Mouse (Mus musculus) hindbrain, embryonic 13.5 days (tissue): ENCODE data around the gene Rtn2. TPM values are rescaled to one million over a fixed set of nuclear protein-coding genes. Genes with fewer than 3 reads are reported as not detected.
A peak's percentile ranks its signal among the peaks of the same experiment; 100 is the strongest.

Experiments
- ATAC-seq: fragments of 200-750 bp; cut with Nextera tagmentation; 2 replicates; pipeline ENCODE4 v1.8.0; 2017; ENCODE audit warnings: moderate TSS enrichment; ENCODE audit not compliant: low FRiP score
- H3K27ac ChIP-seq: fragments of 300-500 bp; sonication (generic); 2 replicates; pipeline ENCODE4 v1.5.1; 2015; ENCODE audit warnings: inconsistent platforms, mild to moderate bottlenecking, moderate library complexity
- H3K27me3 ChIP-seq: fragments of 300-500 bp; sonication (generic); 2 replicates; pipeline ENCODE4 v1.6.1; 2015; ENCODE audit warnings: mild to moderate bottlenecking, inconsistent platforms
- H3K36me3 ChIP-seq: fragments of 300-500 bp; sonication (generic); 2 replicates; pipeline ENCODE4 v1.6.1; 2015; ENCODE audit warnings: mild to moderate bottlenecking, inconsistent platforms
- H3K4me1 ChIP-seq: fragments of 300-500 bp; sonication (generic); replicated peaks from 2 replicates; pipeline ENCODE4 v1.6.1; 2015; ENCODE audit warnings: inconsistent platforms
- H3K4me2 ChIP-seq: fragments of 300-500 bp; sonication (generic); 2 replicates; pipeline ENCODE4 v1.6.1; 2015; ENCODE audit warnings: inconsistent platforms, mild to moderate bottlenecking, moderate library complexity
- H3K4me3 ChIP-seq: fragments of 300-500 bp; sonication (generic); 2 replicates; pipeline ENCODE4 v1.5.1; 2015; ENCODE audit warnings: mild to moderate bottlenecking, inconsistent platforms
- H3K9ac ChIP-seq: fragments of 300-500 bp; sonication (generic); 2 replicates; pipeline ENCODE4 v1.6.1; 2015; ENCODE audit warnings: mild to moderate bottlenecking, inconsistent platforms
- H3K9me3 ChIP-seq: fragments of 300-500 bp; sonication (generic); 2 replicates; pipeline ENCODE4 v1.6.1; 2016; ENCODE audit warnings: inconsistent platforms
- WGBS: fragments of 180-500 bp; shearing (Covaris S2); methylation state at CpG from one replicate; pipeline ENCODE4 v1.1.7; 2015; 5-methylcytosine and 5-hydroxymethylcytosine counted together
- polyA plus RNA-seq: library from polyadenylated mRNA; unstranded; fragments of >200 nt; fragmentation: Nextera tagmentation; extraction: Ambion mirVana; gene quantifications from 2 replicates; pipeline ENCODE4 v1.2.1, GENCODE M21; 2015

Gene Rtn2
- polyA plus RNA-seq, 1 experiment from 2014 or later, result 101 TPM

DNA sequence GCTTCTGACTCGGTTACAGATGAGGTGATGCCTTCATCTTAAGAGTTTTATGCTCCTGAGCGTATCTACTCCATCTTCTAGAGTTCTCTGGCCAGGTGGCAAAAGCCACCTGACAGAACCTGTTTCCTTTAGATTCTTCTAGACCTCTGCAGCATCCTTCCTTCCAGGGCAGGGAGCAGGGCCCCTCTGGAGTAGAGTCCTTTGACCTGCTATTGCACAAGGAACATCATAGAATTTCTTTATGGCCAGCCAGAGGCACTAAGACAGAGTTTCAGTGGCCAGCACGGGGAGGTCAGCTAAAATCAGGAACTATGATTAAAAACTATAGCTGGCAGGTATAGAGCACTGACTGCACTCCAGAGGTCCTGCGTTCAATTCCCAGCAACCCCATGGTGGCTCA, 30.3 kb upstream of the Rtn2 start:
- ATAC-seq, result no peak
- Histone ChIP-seq H3K27ac (no peak overlapping the region), H3K9ac (no peak overlapping the region), H3K4me3 (no peak overlapping the region), H3K4me1 (no peaks in the 10 kb centered on the region), H3K9me3 (no peaks in the 10 kb centered on the region), H3K27me3 (no peaks in the 10 kb centered on the region), H3K4me2 (no peak overlapping the region), H3K36me3 (peaks cover 29% of the 10 kb centered on the region)
- WGBS, result 88% methylated on average over 4 of the region's 4 CpGs

DNA sequence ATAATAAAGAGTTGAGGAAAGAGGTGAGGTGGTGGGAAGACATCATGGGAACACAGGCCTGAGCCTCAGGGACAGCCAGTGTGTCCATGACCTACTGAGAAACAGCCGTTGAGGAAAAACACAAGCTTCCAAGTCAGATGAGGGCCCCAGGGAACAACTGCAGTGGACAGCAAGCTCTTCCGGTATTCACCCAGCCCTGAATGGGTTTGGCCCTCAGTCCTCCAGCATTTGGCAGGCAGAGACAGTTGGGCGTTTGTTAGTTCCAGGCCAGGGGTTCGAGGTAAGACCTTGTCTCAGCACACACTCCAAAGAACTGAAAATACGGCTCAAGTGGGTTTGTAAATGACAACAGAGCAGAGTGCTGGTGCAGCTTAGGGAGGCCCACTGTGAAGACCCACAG, 29.0 kb upstream of the Rtn2 start:
- Histone ChIP-seq H3K27ac (no peak overlapping the region), H3K4me1 (no peaks in the 10 kb centered on the region), H3K9ac (no peak overlapping the region), H3K27me3 (no peaks in the 10 kb centered on the region), H3K9me3 (no peaks in the 10 kb centered on the region), H3K4me2 (no peak overlapping the region), H3K4me3 (no peak overlapping the region), H3K36me3 (peaks cover 33% of the 10 kb centered on the region)
- 75% methylated on average over 5 of the region's 5 CpGs for WGBS
- no peak for ATAC-seq

DNA sequence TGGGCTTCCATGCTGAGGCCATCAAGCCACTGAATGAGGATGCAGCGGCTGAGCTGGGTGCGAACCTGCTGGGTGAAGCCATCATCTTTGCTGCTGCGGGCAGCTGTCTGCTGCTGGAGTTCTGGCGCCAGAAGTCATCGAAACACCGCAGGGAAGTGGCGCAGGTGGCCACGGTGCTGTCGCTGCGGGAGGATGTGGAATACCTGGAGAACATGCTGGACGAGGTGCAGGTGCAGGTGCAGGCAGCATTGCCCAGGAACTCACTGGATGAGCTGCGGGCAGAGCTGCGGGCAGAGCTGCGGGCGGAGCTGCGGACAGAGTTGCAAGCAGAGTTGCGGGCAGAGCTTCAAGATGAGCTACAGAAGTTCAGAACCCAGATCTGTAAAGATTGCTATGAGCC, 27.0 kb upstream of the Rtn2 start:
- WGBS, result 87% methylated on average over 17 of the region's 17 CpGs
- ATAC-seq, result no peak
- Histone ChIP-seq H3K27ac (no peak overlapping the region), H3K4me2 (no peak overlapping the region), H3K9me3 (no peaks in the 10 kb centered on the region), H3K27me3 (no peaks in the 10 kb centered on the region), H3K4me3 (no peak overlapping the region), H3K4me1 (no peaks in the 10 kb centered on the region), H3K36me3 (peaks cover 52% of the 10 kb centered on the region), H3K9ac (no peak overlapping the region)

DNA sequence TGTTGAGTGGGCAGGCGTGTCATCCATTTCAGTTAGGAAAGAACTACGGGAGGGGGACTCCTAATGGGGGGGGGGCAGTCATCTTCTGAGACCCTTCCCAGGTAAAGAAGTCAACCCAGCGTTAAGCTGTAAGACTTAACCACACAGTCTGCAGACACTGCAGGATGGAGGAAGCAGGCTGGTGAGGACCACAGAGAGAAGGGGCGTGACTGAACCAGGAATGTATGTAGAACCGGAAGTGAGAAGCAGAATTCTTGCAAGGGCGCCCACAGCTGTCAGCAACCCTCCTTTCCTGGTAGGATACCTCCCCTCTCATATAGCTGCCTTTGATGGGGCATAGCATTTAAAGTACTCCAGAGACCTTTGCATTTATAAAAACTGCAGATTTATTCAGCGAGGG, 25.9 kb upstream of the Rtn2 start:
- H3K4me1 ChIP-seq, result no peaks in the 10 kb centered on the region
- no peak for ATAC-seq
- H3K9ac ChIP-seq, result no peak overlapping the region
- no peak overlapping the region for H3K27ac ChIP-seq
- H3K4me3 ChIP-seq, result no peak overlapping the region
- WGBS, result 91% methylated on average over 7 of the region's 7 CpGs
- H3K4me2 ChIP-seq, result no peak overlapping the region
- no peaks in the 10 kb centered on the region for H3K27me3 ChIP-seq
- peaks cover 62% of the 10 kb centered on the region for H3K36me3 ChIP-seq
- H3K9me3 ChIP-seq, result no peaks in the 10 kb centered on the region

DNA sequence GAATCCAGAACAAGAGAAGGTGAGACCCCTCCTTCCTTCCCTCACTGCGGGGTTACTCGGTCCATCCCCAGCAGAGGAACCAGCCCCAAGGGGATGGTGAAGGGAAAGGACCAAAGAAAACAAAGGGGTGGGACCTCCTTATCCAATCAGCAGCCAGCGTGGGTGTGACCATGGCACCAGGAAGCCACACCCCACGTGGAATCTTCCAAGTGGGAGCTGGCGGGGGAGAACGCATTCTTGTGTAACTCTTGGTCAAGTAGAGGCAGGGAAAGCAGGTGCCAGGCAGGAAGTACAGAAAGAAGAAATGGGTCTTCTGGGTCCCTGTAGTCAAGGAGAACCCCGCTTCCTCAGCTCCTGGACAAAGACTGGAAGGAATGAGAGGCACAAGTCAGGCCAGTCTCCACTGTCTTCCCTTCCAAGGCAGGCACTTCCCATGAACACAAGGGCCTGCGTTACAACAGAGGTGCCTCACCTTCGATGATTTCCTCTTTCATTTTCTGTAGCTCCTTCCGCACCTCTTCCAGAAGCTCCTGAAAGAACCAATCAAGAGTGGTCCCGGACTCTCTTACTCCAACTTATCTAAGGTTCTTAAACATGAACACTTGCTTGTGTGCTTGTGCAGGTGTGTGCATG, 24.9 kb upstream of the Rtn2 start:
- peaks cover 72% of the 10 kb centered on the region for H3K36me3 ChIP-seq
- no peak overlapping the region for H3K4me2 ChIP-seq
- no peak overlapping the region for H3K9ac ChIP-seq
- peak; percentile 75 for ATAC-seq
- no peaks in the 10 kb centered on the region for H3K9me3 ChIP-seq
- no peaks in the 10 kb centered on the region for H3K4me1 ChIP-seq
- H3K27me3 ChIP-seq, result no peaks in the 10 kb centered on the region
- no peak overlapping the region for H3K4me3 ChIP-seq
- 39% methylated on average over 11 of the region's 11 CpGs for WGBS
- H3K27ac ChIP-seq, result no peak overlapping the region

DNA sequence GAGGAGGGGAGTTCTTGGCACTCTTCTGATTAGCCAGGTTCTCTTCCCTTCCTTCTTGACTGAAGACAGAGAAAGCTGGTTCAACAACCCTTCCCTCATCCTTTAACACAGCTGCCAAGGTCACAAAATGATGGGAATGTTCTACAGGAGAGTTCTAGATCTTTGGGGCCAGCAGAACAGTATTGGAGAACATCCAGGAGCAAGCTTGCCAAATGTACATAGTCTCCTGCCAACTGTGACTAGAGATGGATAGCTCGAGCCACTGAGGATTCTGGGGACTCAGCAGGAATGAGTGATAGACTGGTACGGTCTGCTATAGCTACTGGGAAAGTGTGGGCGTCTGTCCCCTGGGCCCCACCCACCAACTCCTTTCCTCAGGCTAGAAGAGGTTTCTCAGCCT, 24.1 kb upstream of the Rtn2 start:
- no peak for ATAC-seq
- whole genome bisulfite sequencing, result 83% methylated on average over 3 of the region's 3 CpGs

DNA sequence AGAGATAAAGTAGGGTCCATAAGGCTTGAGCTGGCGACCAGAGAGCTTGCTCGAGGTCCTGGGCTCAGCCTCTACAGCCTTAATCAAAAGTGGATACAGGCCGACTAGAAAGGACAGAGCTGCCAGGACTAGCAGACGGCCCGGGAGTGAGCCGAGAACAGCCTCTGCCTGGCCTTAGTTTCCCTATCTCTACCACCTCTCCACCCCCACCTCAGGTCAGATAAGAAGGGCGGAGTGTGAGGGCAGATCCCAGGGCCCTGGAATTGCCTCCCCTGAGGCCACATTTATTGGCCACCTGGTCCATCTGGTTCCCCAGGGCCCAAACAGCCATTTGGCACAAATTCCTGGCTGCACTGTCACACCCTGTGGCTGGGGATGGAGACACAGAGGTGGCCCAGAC, 17.3 kb upstream of the Rtn2 start:
- H3K27me3 ChIP-seq, result no peaks in the 10 kb centered on the region
- H3K4me1 ChIP-seq, result peaks cover 29% of the 10 kb centered on the region
- ATAC-seq, result no peak
- H3K9ac ChIP-seq, result no peak overlapping the region
- peaks cover 46% of the 10 kb centered on the region for H3K36me3 ChIP-seq
- no peaks in the 10 kb centered on the region for H3K9me3 ChIP-seq
- no peak overlapping the region for H3K4me2 ChIP-seq
- H3K4me3 ChIP-seq, result no peak overlapping the region
- 84% methylated on average over 7 of the region's 7 CpGs for WGBS
- no peak overlapping the region for H3K27ac ChIP-seq

More for the DNA sequence above, 24.1 kb upstream of the Rtn2 start:
- Histone ChIP-seq H3K4me3 (no peak overlapping the region), H3K27me3 (no peaks in the 10 kb centered on the region), H3K4me2 (no peak overlapping the region), H3K36me3 (peaks cover 80% of the 10 kb centered on the region), H3K9me3 (no peaks in the 10 kb centered on the region), H3K4me1 (no peaks in the 10 kb centered on the region), H3K9ac (no peak overlapping the region), H3K27ac (no peak overlapping the region)

DNA sequence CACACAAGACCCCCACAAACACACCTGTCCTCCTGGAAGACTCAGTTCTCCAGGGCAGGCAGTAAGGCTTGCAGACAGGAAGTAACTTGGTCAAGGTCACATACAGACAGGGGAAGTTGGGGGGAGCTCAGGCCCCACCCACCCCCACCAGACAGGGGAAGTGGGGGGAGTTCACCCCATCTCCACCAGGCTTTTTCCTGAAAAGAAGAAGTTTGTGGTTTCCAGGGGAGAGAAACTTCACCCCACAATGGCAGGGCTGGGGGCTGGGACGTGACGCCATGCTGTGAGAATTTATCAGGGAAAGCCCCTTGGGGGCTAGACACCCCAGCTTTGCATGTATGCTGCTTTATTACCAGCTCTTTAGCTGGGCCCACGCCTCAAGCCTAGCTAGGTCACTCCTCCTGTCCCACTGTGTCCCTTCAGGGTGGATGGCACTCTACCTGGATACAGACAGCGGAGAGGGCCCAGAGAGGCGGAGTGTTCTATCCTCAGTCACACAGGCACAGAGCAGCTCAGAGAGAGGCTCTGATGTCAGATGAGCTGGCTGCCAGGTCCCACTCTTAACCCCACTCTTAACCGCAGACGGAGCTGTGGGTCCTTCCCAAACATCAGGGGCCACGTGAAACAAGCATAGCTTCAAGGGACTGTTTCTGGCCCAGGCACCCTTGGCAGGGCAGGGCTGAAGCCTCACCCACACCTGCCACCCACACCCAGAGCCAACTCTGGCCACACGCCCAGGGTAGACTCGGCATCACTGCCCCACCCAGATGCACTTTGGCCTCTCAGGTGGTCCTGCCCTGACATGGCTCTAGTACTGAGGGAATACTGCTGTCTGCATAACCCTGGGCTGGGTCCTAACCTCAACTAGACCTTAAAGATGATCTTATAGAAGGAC, 16.2 kb upstream of the Rtn2 start:
- H3K9me3 ChIP-seq, result no peaks in the 10 kb centered on the region
- no peaks in the 10 kb centered on the region for H3K27me3 ChIP-seq
- ATAC-seq, result peak; percentile 22; the same call in 1 of the 2 replicates
- no peak overlapping the region for H3K9ac ChIP-seq
- no peak overlapping the region for H3K27ac ChIP-seq
- H3K4me2 ChIP-seq, result no peak overlapping the region
- WGBS, result 82% methylated on average over 10 of the region's 10 CpGs
- peaks cover 39% of the 10 kb centered on the region for H3K4me1 ChIP-seq
- no peak overlapping the region for H3K4me3 ChIP-seq
- peaks cover 35% of the 10 kb centered on the region for H3K36me3 ChIP-seq

DNA sequence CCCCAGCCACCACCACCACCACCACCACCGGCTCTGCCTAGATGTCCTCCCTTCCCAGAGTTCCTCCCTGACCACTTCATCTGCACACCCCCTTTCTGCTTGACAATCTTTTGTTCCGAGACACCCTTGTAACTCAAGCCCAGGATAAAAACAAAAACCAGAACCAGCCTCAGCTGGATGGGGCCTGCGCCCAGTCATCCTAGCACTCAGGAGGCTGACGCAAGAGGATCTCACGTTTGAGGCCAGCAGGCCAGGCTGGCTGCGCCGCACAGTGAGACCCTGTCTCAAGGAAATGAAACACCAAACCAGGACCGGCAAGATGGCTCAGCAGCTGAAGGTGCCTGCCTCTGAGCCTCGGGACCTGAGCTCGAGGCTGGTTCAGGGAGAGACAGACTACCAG, 15.4 kb upstream of the Rtn2 start:
- Histone ChIP-seq H3K27ac (no peak overlapping the region), H3K4me1 (peaks cover 39% of the 10 kb centered on the region), H3K4me3 (no peak overlapping the region), H3K9me3 (no peaks in the 10 kb centered on the region), H3K27me3 (no peaks in the 10 kb centered on the region), H3K36me3 (peaks cover 28% of the 10 kb centered on the region), H3K4me2 (no peak overlapping the region), H3K9ac (no peak overlapping the region)
- no peak for ATAC-seq
- WGBS, result 78% methylated on average over 10 of the region's 10 CpGs

DNA sequence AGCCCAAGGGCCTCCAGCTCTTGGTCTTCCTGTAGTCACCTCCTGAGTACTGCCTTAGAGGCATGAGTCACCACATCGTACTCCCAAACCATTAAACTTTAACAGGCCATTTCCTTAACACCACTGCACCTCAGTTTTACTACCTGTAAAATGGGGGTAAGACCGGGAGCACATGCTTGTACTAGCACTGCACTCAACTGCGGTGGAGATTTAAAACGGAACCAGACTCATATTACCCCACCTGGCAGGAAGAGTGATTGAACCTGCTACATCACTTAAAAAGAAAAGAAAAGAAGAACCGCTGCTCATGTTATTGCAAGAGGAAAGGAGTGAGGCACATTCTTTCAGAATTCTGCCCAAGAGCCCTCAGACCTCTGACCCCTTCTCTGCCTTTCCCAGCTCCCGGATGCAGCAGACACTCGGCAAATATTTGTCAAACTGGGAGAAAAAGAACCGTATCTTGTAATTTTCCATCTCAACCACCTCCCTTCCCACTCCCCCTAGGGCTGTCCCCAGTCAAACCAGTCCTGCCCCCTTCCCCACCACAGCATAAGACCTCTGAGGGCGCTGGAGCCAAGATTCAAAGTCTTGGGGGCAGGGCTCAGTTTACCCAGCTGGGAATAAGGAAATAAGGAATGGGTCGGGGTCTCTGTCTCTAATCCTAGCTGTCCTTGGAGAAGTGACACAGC, 13.3 kb upstream of the Rtn2 start:
- Histone ChIP-seq H3K4me2 (peak overlapping the region; percentile 97), H3K4me3 (peak overlapping the region; percentile 96), H3K27me3 (0 out of 2 replicates have a peak, but pooled peaks cover 2% of the 10 kb centered on the region), H3K27ac (peak overlapping the region; percentile 86; the same call in 1 of the 2 replicates), H3K4me1 (peaks cover 44% of the 10 kb centered on the region), H3K9ac (peak overlapping the region; percentile 95), H3K9me3 (no peaks in the 10 kb centered on the region), H3K36me3 (peaks cover 8% of the 10 kb centered on the region)
- 60% methylated on average over 10 of the region's 10 CpGs for WGBS
- ATAC-seq, result no peak

DNA sequence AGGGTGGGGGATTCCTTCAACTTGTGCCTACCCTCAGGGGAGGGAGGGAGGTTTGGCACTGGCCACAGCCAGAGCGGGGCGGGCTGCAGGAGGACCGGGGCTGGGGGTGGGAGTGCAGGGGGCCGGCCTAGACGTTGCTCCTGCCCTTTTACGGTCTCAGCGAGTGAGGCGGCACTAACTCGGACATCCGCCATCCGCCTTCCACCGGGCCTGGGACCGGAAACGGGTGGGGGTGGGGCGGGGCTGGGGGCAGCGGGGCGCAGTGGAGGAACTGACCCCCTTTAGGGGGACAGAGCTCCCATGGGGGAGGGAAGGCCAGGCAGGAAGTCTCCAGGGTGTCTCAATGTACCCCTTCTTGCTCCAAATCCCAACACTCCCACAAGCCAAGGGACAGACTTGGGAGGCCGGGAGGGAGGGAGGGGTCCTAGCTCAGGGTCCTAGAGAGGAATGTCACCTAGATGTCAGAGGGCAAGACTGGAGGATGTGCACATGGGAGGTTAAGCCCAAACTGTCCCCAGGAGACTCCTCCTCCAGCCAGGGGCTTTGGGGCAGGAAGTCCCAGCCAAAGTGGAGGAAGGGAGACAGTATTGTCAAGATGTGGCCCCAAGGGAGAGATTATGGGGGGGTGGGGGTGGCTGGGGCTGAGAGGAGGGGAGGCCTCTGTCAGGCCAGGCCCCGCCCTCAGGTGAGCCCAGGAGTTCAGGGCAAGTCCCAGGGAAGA, 12.5 kb upstream of the Rtn2 start:
- peak overlapping the region; percentile 86 for H3K27ac ChIP-seq
- peak overlapping the region; percentile 95 for H3K9ac ChIP-seq
- no peak for ATAC-seq
- H3K9me3 ChIP-seq, result no peaks in the 10 kb centered on the region
- H3K4me3 ChIP-seq, result peak overlapping the region; percentile 96
- peaks cover under 1% of the 10 kb centered on the region; the same call in 1 of the 2 replicates for H3K36me3 ChIP-seq
- peak overlapping the region; percentile 97 for H3K4me2 ChIP-seq
- H3K27me3 ChIP-seq, result 0 out of 2 replicates have a peak, but pooled peaks cover 9% of the 10 kb centered on the region
- H3K4me1 ChIP-seq, result peaks cover 44% of the 10 kb centered on the region
- WGBS, result 0% methylated on average over 19 of the region's 19 CpGs
